Mouse (Mus musculus) liver, embryonic 15.5 days (tissue): ENCODE results near the gene Zfpl1. TPM values are rescaled to one million over a fixed set of nuclear protein-coding genes. Genes with fewer than 3 reads are reported as not detected.

ENCODE experiments used
- ATAC-seq: fragments of 200-750 bp; cut with Nextera tagmentation; 2 replicates; pipeline ENCODE4 v1.8.0; 2017; ENCODE audit warnings: moderate number of reproducible peaks, mild to moderate bottlenecking, moderate library complexity; ENCODE audit not compliant: insufficient read depth
- H3K27ac ChIP-seq: fragments of 300-500 bp; sonication (generic); replicated peaks from 2 replicates; pipeline ENCODE4 v1.5.1; 2015; ENCODE audit warnings: mild to moderate bottlenecking, inconsistent platforms
- H3K27me3 ChIP-seq: fragments of 300-500 bp; sonication (generic); 2 replicates; pipeline ENCODE4 v1.6.1; 2015; ENCODE audit warnings: mild to moderate bottlenecking, inconsistent platforms
- H3K36me3 ChIP-seq: fragments of 300-500 bp; sonication (generic); replicated peaks from 2 replicates; pipeline ENCODE4 v1.6.1; 2015; ENCODE audit warnings: moderate library complexity, mild to moderate bottlenecking, inconsistent platforms
- H3K4me1 ChIP-seq: fragments of 300-500 bp; sonication (generic); replicated peaks from 2 replicates; pipeline ENCODE4 v1.6.1; 2015; ENCODE audit warnings: inconsistent platforms
- H3K4me2 ChIP-seq: fragments of 300-500 bp; sonication (generic); 2 replicates; pipeline ENCODE4 v1.6.1; 2015; ENCODE audit warnings: moderate library complexity, mild to moderate bottlenecking, inconsistent platforms
- H3K4me3 ChIP-seq: fragments of 300-500 bp; sonication (generic); replicated peaks from 2 replicates; pipeline ENCODE4 v1.5.1; 2015; ENCODE audit warnings: mild to moderate bottlenecking, inconsistent platforms
- H3K9ac ChIP-seq: fragments of 300-500 bp; sonication (generic); 2 replicates; pipeline ENCODE4 v1.6.1; 2015; ENCODE audit warnings: moderate library complexity, mild to moderate bottlenecking, inconsistent platforms
- H3K9me3 ChIP-seq: fragments of 300-500 bp; sonication (generic); replicated peaks from 2 replicates; pipeline ENCODE4 v1.6.1; 2016; ENCODE audit warnings: inconsistent platforms
- WGBS: fragments of 180-500 bp; shearing (Covaris S2); methylation state at CpG from one replicate; pipeline ENCODE4 v1.1.7; 2015; ENCODE audit warnings: mixed read lengths; ENCODE audit not compliant: insufficient replicate concordance; 5-methylcytosine and 5-hydroxymethylcytosine counted together
- microRNA-seq: library from miRNA; unstranded; fragments of <30 nt; microRNA quantifications from one replicate; pipeline ENCODE4, GENCODE M21; 2016
- polyA plus RNA-seq: library from polyadenylated mRNA; unstranded; fragments of >200 nt; fragmentation: Nextera tagmentation; extraction: Ambion mirVana; gene quantifications from 2 replicates; pipeline ENCODE4 v1.2.1, GENCODE M21; 2015

Gene Zfpl1
- polyA plus RNA-seq, 1 experiment from 2014 or later: 19.7 TPM

- H3K9ac ChIP-seq: no peak overlapping the region
- H3K27me3 ChIP-seq: no peaks in the 10 kb centered on the region
- no peak overlapping the region for H3K27ac ChIP-seq
- H3K9me3 ChIP-seq: no peaks in the 10 kb centered on the region
- no peak for ATAC-seq
- no peak overlapping the region for H3K4me2 ChIP-seq
- peaks cover 17% of the 10 kb centered on the region for H3K4me1 ChIP-seq
- H3K36me3 ChIP-seq: no peaks in the 10 kb centered on the region
- no peak overlapping the region for H3K4me3 ChIP-seq
Observed at GRCm38 (mm10) chr19:6040002-6040401, 44.8 kb downstream of the Zfpl1 start.

GRCm38 (mm10) chr19:6038326-6038725, 46.4 kb downstream of the Zfpl1 start:
- WGBS: 61% methylated on average over 7 of the region's 7 CpGs
- Histone ChIP-seq H3K4me2 (no peak overlapping the region), H3K4me3 (no peak overlapping the region), H3K27ac (no peak overlapping the region), H3K36me3 (no peaks in the 10 kb centered on the region), H3K4me1 (peaks cover 7% of the 10 kb centered on the region; the same call in 1 of the 2 replicates), H3K27me3 (no peaks in the 10 kb centered on the region), H3K9ac (no peak overlapping the region), H3K9me3 (no peaks in the 10 kb centered on the region)
- no peak for ATAC-seq

- Histone ChIP-seq H3K27ac (no peak overlapping the region), H3K36me3 (no peaks in the 10 kb centered on the region)
- no peak for ATAC-seq
Observed at GRCm38 (mm10) chr19:6037695-6038094, 47.1 kb downstream of the Zfpl1 start.

GRCm38 (mm10) chr19:6035966-6036585, 48.7 kb downstream of the Zfpl1 start:
- H3K4me2 ChIP-seq: no peak overlapping the region
- H3K4me3 ChIP-seq: no peak overlapping the region
- no peaks in the 10 kb centered on the region for H3K36me3 ChIP-seq
- H3K9me3 ChIP-seq: no peaks in the 10 kb centered on the region
- no peak for ATAC-seq
- H3K4me1 ChIP-seq: peaks cover 7% of the 10 kb centered on the region; the same call in 1 of the 2 replicates
- 38% methylated on average over 9 of the region's 9 CpGs for WGBS
- H3K27ac ChIP-seq: no peak overlapping the region
- no peak overlapping the region for H3K9ac ChIP-seq
- H3K27me3 ChIP-seq: no peaks in the 10 kb centered on the region

More at GRCm38 (mm10) chr19:6037695-6038094, 47.1 kb downstream of the Zfpl1 start:
- no peaks in the 10 kb centered on the region for H3K9me3 ChIP-seq
- peaks cover 7% of the 10 kb centered on the region; the same call in 1 of the 2 replicates for H3K4me1 ChIP-seq
- no peak overlapping the region for H3K9ac ChIP-seq
- no peak overlapping the region for H3K4me3 ChIP-seq
- H3K4me2 ChIP-seq: no peak overlapping the region
- H3K27me3 ChIP-seq: no peaks in the 10 kb centered on the region

Small RNA genes within 50 kb of the gene (microRNA-seq; reads per million reads assigned to microRNA genes)
- gene Mir6988: 2.3 reads per million

Other genes starting within 250 kb of the Zfpl1 start
- 12.9 and 13.1 TPM in 2 replicates for gene Frmd8, start 209.7 kb downstream of the Zfpl1 start, polyA plus RNA-seq
- 7.1 and 7.9 TPM in 2 replicates for gene Slc25a45, start 207.1 kb downstream of the Zfpl1 start, polyA plus RNA-seq
- gene Tigd3, start 190.8 kb downstream of the Zfpl1 start, polyA plus RNA-seq: 2.8 and 2.9 TPM in 2 replicates
- 52.7 and 59.4 TPM in 2 replicates for gene Dpf2, start 171.9 kb downstream of the Zfpl1 start, polyA plus RNA-seq
- gene Cdc42ep2, start 160.1 kb downstream of the Zfpl1 start, polyA plus RNA-seq: 2.9 and 3.1 TPM in 2 replicates
- 53.8 and 58.9 TPM in 2 replicates for gene Pola2, start 120.8 kb downstream of the Zfpl1 start, polyA plus RNA-seq
- 0.05 TPM in 1 of 2 replicates, not detected in the other for gene Slc22a20, start 98.8 kb downstream of the Zfpl1 start, polyA plus RNA-seq
- 25.1 and 26.1 TPM in 2 replicates for gene Capn1, start 69.1 kb downstream of the Zfpl1 start, polyA plus RNA-seq
- gene Syvn1, start 38.4 kb downstream of the Zfpl1 start, polyA plus RNA-seq: 13.3 and 17.3 TPM in 2 replicates
- 39.5 and 41.8 TPM in 2 replicates for gene Mrpl49, start 27.2 kb downstream of the Zfpl1 start, polyA plus RNA-seq
- gene Fau, start 27.1 kb downstream of the Zfpl1 start, polyA plus RNA-seq: 401 and 446 TPM in 2 replicates
- 19.1 and 19.5 TPM in 2 replicates for gene Znhit2, start 23.8 kb downstream of the Zfpl1 start, polyA plus RNA-seq
- 49.1 and 50.2 TPM in 2 replicates for gene Tm7sf2, start 16.6 kb downstream of the Zfpl1 start, polyA plus RNA-seq
- gene Vps51, start 7.7 kb downstream of the Zfpl1 start, polyA plus RNA-seq: 27.3 and 30.8 TPM in 2 replicates
- gene Tmem262, start 4.9 kb downstream of the Zfpl1 start, polyA plus RNA-seq: not detected in 2 replicates
- gene Gm28374, start 2.7 kb downstream of the Zfpl1 start, polyA plus RNA-seq: 0.48 and 0.67 TPM in 2 replicates
- gene Cdca5, start within 50 bp of the Zfpl1 start, polyA plus RNA-seq: 34.5 and 35.4 TPM in 2 replicates
- gene AC131692.1, start 9.5 kb upstream of the Zfpl1 start, polyA plus RNA-seq: 0.23 and 0.25 TPM in 2 replicates
- gene Naaladl1, start 20.8 kb upstream of the Zfpl1 start, polyA plus RNA-seq: 3.5 and 3.7 TPM in 2 replicates
- gene Sac3d1, start 33.7 kb upstream of the Zfpl1 start, polyA plus RNA-seq: 23.2 and 24.0 TPM in 2 replicates
- 58.5 and 66.0 TPM in 2 replicates for gene Snx15, start 43.3 kb upstream of the Zfpl1 start, polyA plus RNA-seq
- gene Batf2, start 56.0 kb upstream of the Zfpl1 start, polyA plus RNA-seq: 0.17 and 0.44 TPM in 2 replicates
- gene Arl2, start 56.6 kb upstream of the Zfpl1 start, polyA plus RNA-seq: 26.0 and 28.8 TPM in 2 replicates
- not detected in 2 replicates for gene Majin, start 99.4 kb upstream of the Zfpl1 start, polyA plus RNA-seq
- 0.15 and 0.28 TPM in 2 replicates for gene Gpha2, start 141.4 kb upstream of the Zfpl1 start, polyA plus RNA-seq
- 3.3 and 5.0 TPM in 2 replicates for gene Ppp2r5b, start 150.9 kb upstream of the Zfpl1 start, polyA plus RNA-seq
- 4.7 and 5.8 TPM in 2 replicates for gene Atg2a, start 156.7 kb upstream of the Zfpl1 start, polyA plus RNA-seq
- 64.0 and 69.3 TPM in 2 replicates for gene Ehd1, start 191.8 kb upstream of the Zfpl1 start, polyA plus RNA-seq
- gene Cdc42bpg, start 221.5 kb upstream of the Zfpl1 start, polyA plus RNA-seq: 0.21 and 0.38 TPM in 2 replicates